Mouse (Mus musculus): Measurements from ENCODE around the gene Trp53bp2. TPM values are rescaled to one million over a fixed set of nuclear protein-coding genes. Genes with fewer than 3 reads are reported as not detected.

Gene Trp53bp2
- polyA plus RNA-seq, 1 experiment from 2014 or later, result 18.7 TPM

- Histone ChIP-seq H3K4me3 (replicated peaks; ENCODE audit: low read length) (no peak overlapping the region), H3K9ac (ENCODE audit: low read length) (no peak overlapping the region), H3K27me3 (ENCODE audit: control insufficient read depth, insufficient read depth, low read length) (no peaks in the 10 kb centered on the region), H3K4me1 (ENCODE audit: control insufficient read depth, insufficient read depth, low read length) (no peaks in the 10 kb centered on the region), H3K9me3 (replicated peaks; ENCODE audit: control insufficient read depth, low read length) (no peaks in the 10 kb centered on the region), H3K27ac (ENCODE audit: low read length) (no peak overlapping the region), H3K36me3 (ENCODE audit: control insufficient read depth, insufficient read depth, low read length) (peaks cover 19% of the 10 kb centered on the region), H3K4me2 (ENCODE audit: low read depth, low read length) (no peak overlapping the region)
- ATAC-seq (ENCODE audit: insufficient read depth, low FRiP score), result no peak
- 81% methylated on average over 14 of the region's 14 CpGs for WGBS
These were observed 74.3 kb downstream of the Trp53bp2 start for GRCm38 (mm10) chr1:182482991-182483909.

- no peak for ATAC-seq (ENCODE audit: insufficient read depth, low FRiP score)
- Histone ChIP-seq H3K4me1 (ENCODE audit: control insufficient read depth, insufficient read depth, low read length) (no peaks in the 10 kb centered on the region), H3K9me3 (replicated peaks; ENCODE audit: control insufficient read depth, low read length) (no peaks in the 10 kb centered on the region), H3K36me3 (ENCODE audit: control insufficient read depth, insufficient read depth, low read length) (peaks cover 24% of the 10 kb centered on the region), H3K27me3 (ENCODE audit: control insufficient read depth, insufficient read depth, low read length) (no peaks in the 10 kb centered on the region), H3K4me3 (replicated peaks; ENCODE audit: low read length) (no peak overlapping the region), H3K27ac (ENCODE audit: low read length) (no peak overlapping the region), H3K9ac (ENCODE audit: low read length) (no peak overlapping the region), H3K4me2 (ENCODE audit: low read depth, low read length) (no peak overlapping the region)
- 85% methylated on average over 12 of the region's 12 CpGs for WGBS
These were observed 74.9 kb downstream of the Trp53bp2 start for GRCm38 (mm10) chr1:182483910-182484274.

GRCm38 (mm10) chr1:182488503-182488902 is 79.5 kb downstream of the Trp53bp2 start:
- no peaks in the 10 kb centered on the region for H3K4me1 ChIP-seq (ENCODE audit: control insufficient read depth, insufficient read depth, low read length)
- no peaks in the 10 kb centered on the region for H3K9me3 ChIP-seq (replicated peaks; ENCODE audit: control insufficient read depth, low read length)
- H3K36me3 ChIP-seq (ENCODE audit: control insufficient read depth, insufficient read depth, low read length), result peaks cover 8% of the 10 kb centered on the region
- WGBS, result 90% methylated on average over 10 of the region's 10 CpGs
- H3K27me3 ChIP-seq (ENCODE audit: control insufficient read depth, insufficient read depth, low read length), result no peaks in the 10 kb centered on the region
- no peak for ATAC-seq (ENCODE audit: insufficient read depth, low FRiP score)
- no peak overlapping the region for H3K27ac ChIP-seq (ENCODE audit: low read length)
- no peak overlapping the region for H3K4me3 ChIP-seq (replicated peaks; ENCODE audit: low read length)
- H3K9ac ChIP-seq (ENCODE audit: low read length), result no peak overlapping the region
- no peak overlapping the region for H3K4me2 ChIP-seq (ENCODE audit: low read depth, low read length)

- no peaks in the 10 kb centered on the region for H3K9me3 ChIP-seq (replicated peaks; ENCODE audit: control insufficient read depth, low read length)
- WGBS, result 9% methylated on average over 21 of the region's 21 CpGs
- H3K27ac ChIP-seq (ENCODE audit: low read length), result peak overlapping the region; percentile 66; the same call in 1 of the 2 replicates
- peak; percentile 96 for ATAC-seq (ENCODE audit: insufficient read depth, low FRiP score)
- peak overlapping the region; percentile 11; the same call in 1 of the 2 replicates for H3K9ac ChIP-seq (ENCODE audit: low read length)
- peak overlapping the region; percentile 30 for H3K4me3 ChIP-seq (replicated peaks; ENCODE audit: low read length)
- H3K27me3 ChIP-seq (ENCODE audit: control insufficient read depth, insufficient read depth, low read length), result no peaks in the 10 kb centered on the region
- peaks cover 8% of the 10 kb centered on the region; the same call in 1 of the 2 replicates for H3K36me3 ChIP-seq (ENCODE audit: control insufficient read depth, insufficient read depth, low read length)
- H3K4me2 ChIP-seq (ENCODE audit: low read depth, low read length), result peak overlapping the region; percentile 45
- H3K4me1 ChIP-seq (ENCODE audit: control insufficient read depth, insufficient read depth, low read length), result peaks cover 4% of the 10 kb centered on the region
These were observed 81.0 kb downstream of the Trp53bp2 start for GRCm38 (mm10) chr1:182489803-182490452.

DNA sequence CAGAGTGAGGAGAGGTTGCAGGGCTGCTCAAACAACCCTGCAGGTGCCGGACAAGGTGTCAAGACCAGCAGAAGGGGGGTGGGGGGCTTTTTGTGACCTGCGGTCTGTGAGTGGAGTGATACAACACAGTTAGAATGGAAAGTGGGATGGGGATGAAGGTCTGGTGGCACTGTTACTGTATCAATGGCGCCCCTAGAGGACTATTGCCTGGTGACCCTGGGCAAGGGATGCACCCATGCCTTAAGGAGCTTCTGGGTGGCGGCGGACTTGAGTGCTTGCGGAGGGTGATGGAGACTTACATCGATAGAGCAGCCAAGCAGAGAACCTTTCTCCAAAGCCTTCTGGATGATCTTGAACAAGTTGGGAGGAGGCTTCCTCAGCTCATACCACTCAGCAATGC is 81.6 kb downstream of the Trp53bp2 start:
- Histone ChIP-seq H3K9ac (ENCODE audit: low read length) (no peak overlapping the region), H3K27me3 (ENCODE audit: control insufficient read depth, insufficient read depth, low read length) (no peaks in the 10 kb centered on the region), H3K4me1 (ENCODE audit: control insufficient read depth, insufficient read depth, low read length) (peaks cover 10% of the 10 kb centered on the region), H3K36me3 (ENCODE audit: control insufficient read depth, insufficient read depth, low read length) (peaks cover 8% of the 10 kb centered on the region; the same call in 1 of the 2 replicates), H3K27ac (ENCODE audit: low read length) (peak overlapping the region; percentile 66; the same call in 1 of the 2 replicates), H3K9me3 (replicated peaks; ENCODE audit: control insufficient read depth, low read length) (no peaks in the 10 kb centered on the region), H3K4me3 (replicated peaks; ENCODE audit: low read length) (no peak overlapping the region), H3K4me2 (ENCODE audit: low read depth, low read length) (no peak overlapping the region)
- ATAC-seq (ENCODE audit: insufficient read depth, low FRiP score), result no peak
- 79% methylated on average over 7 of the region's 7 CpGs for WGBS

GRCm38 (mm10) chr1:182491839-182492238 is 82.9 kb downstream of the Trp53bp2 start:
- no peak for ATAC-seq (ENCODE audit: insufficient read depth, low FRiP score)
- H3K4me3 ChIP-seq (replicated peaks; ENCODE audit: low read length), result no peak overlapping the region
- H3K27ac ChIP-seq (ENCODE audit: low read length), result no peak overlapping the region
- H3K9ac ChIP-seq (ENCODE audit: low read length), result no peak overlapping the region
- H3K36me3 ChIP-seq (ENCODE audit: control insufficient read depth, insufficient read depth, low read length), result peaks cover 8% of the 10 kb centered on the region; the same call in 1 of the 2 replicates
- peaks cover 13% of the 10 kb centered on the region for H3K4me1 ChIP-seq (ENCODE audit: control insufficient read depth, insufficient read depth, low read length)
- 87% methylated on average over 6 of the region's 6 CpGs for WGBS
- no peak overlapping the region for H3K4me2 ChIP-seq (ENCODE audit: low read depth, low read length)
- H3K27me3 ChIP-seq (ENCODE audit: control insufficient read depth, insufficient read depth, low read length), result no peaks in the 10 kb centered on the region
- no peaks in the 10 kb centered on the region for H3K9me3 ChIP-seq (replicated peaks; ENCODE audit: control insufficient read depth, low read length)

DNA sequence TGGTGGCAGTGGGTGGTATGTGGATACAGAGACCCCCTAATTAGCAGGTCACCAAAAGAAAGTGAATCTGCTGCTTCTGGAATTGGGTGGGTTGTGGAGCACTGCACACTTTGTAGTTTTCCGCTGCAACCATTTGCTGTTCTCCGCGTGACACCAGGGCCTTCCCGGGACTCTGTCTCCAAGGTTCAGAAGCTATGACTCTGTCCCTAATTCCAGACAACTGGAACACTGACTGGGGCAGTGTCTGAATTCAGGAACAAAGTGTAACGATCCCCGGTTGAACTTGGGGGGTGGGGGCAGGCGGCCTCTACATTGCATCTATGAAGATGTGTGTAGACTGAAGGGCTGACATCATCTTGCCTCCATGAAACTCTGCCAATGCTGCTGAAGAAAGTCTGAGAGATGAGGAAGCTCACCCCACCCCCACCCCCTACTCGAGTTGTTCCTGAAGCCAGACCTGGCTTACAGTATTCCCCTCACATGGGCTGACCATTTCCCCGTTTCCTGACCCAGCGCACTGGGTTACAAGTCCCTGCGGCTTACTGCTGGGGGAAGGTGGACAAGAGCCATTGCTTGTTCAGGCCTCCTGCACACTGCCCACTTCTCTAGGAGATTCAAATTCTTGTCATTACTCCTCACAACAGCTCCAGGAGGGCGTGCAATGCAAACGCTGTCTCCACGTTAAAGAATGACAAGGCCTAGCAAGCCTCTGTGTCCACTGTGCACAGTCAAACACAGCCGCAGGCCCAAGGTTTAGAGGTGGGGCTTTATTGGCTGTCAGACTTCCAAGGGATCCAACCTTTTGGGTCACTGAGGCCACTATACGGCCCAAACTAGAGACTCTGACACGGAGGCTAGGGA is 85.5 kb downstream of the Trp53bp2 start:
- Histone ChIP-seq H3K4me1 (ENCODE audit: control insufficient read depth, insufficient read depth, low read length) (peaks cover 29% of the 10 kb centered on the region), H3K4me2 (ENCODE audit: low read depth, low read length) (no peak overlapping the region), H3K36me3 (ENCODE audit: control insufficient read depth, insufficient read depth, low read length) (peaks cover 3% of the 10 kb centered on the region; the same call in 1 of the 2 replicates), H3K27me3 (ENCODE audit: control insufficient read depth, insufficient read depth, low read length) (no peaks in the 10 kb centered on the region), H3K4me3 (replicated peaks; ENCODE audit: low read length) (no peak overlapping the region), H3K9me3 (replicated peaks; ENCODE audit: control insufficient read depth, low read length) (no peaks in the 10 kb centered on the region), H3K9ac (ENCODE audit: low read length) (no peak overlapping the region), H3K27ac (ENCODE audit: low read length) (no peak overlapping the region)
- ATAC-seq (ENCODE audit: insufficient read depth, low FRiP score), result no peak
- WGBS, result 65% methylated on average over 17 of the region's 17 CpGs

DNA sequence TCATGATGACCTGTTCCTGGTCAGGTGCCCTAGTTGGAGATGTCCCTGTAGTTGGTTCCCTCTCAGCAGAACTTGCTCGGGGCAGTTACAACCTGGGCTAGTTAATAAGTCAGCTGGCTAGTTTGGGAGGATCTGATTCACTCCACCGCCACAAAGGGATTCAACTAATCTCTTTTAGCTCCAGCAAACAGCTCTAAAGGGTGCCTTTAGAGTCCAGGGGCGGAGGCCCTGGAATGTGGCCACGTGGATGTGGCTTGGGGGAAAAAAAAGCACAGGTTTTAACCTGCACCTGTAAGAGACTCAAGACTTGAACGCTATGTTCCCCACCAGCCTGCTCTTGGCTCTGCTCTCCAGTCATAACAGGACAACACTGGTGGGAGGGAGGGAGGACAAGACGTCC is 87.7 kb downstream of the Trp53bp2 start:
- WGBS, result 52% methylated on average over 6 of the region's 6 CpGs
- H3K27me3 ChIP-seq (ENCODE audit: control insufficient read depth, insufficient read depth, low read length), result no peaks in the 10 kb centered on the region
- peaks cover 37% of the 10 kb centered on the region for H3K4me1 ChIP-seq (ENCODE audit: control insufficient read depth, insufficient read depth, low read length)
- H3K9ac ChIP-seq (ENCODE audit: low read length), result no peak overlapping the region
- no peak overlapping the region for H3K27ac ChIP-seq (ENCODE audit: low read length)
- 0 out of 2 replicates have a peak overlapping the region, but pooled peaks have one; percentile 5 for H3K4me2 ChIP-seq (ENCODE audit: low read depth, low read length)
- no peak for ATAC-seq (ENCODE audit: insufficient read depth, low FRiP score)
- no peaks in the 10 kb centered on the region for H3K36me3 ChIP-seq (ENCODE audit: control insufficient read depth, insufficient read depth, low read length)
- H3K9me3 ChIP-seq (replicated peaks; ENCODE audit: control insufficient read depth, low read length), result no peaks in the 10 kb centered on the region
- H3K4me3 ChIP-seq (replicated peaks; ENCODE audit: low read length), result no peak overlapping the region

Measured in stomach, embryonic 16.5 days (tissue).